Mouse (Mus musculus) WW6 (cell line): Measurements from ENCODE around the gene Iqcb1.
"Not testable (repeated sequence)": the region's sequence is repeated elsewhere in the genome, so short reads cannot be mapped to it uniquely, and the experiment has no call there.

Source experiments
- DNase-seq: peaks from one replicate; pipeline ENCODE4 v3.0.0-alpha.2; 2013; ENCODE audit warnings: low read depth, low spot score

The Iqcb1 gene

DNA sequence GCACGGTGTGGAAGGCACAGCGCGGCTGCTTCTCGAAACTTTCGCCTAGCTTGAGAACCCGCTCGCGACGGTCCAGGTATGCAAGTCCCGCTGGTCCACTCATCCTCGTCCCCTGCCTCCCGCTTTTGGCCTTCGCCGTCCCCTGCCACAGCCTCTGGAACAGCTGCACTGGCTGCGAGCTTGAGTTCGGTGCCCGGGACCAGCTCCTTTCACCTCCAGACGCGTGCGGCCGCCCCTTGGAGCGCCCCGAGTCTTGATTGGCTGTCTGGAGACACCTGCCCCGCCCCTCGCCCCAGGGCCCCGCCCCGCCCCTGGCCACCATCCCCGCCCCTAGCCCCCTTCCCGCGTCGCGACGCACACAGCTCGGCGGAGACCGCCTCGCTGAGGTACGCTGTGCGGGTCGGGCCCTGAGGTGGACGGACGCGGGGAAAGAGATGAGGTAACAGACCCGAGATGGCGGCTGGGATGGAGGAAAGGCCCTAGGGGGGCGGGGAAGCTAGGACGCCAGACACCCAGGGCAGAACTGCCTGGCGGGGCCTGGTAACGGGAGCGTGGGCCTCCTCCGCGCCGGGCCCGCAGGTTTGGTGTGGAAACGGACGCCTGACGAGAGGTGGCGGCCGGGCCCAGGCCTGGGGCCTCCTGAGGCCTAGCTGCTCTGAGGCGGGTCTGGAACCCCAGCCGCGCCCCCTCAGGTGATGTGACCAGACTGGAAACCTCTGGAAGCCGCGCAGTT is at the start of gene Iqcb1:
Gene Iqcb1 (plus strand): TSS at position 332 of the 733 bp plus-strand sequence.
- DNase-seq = peak; percentile 50

DNA sequence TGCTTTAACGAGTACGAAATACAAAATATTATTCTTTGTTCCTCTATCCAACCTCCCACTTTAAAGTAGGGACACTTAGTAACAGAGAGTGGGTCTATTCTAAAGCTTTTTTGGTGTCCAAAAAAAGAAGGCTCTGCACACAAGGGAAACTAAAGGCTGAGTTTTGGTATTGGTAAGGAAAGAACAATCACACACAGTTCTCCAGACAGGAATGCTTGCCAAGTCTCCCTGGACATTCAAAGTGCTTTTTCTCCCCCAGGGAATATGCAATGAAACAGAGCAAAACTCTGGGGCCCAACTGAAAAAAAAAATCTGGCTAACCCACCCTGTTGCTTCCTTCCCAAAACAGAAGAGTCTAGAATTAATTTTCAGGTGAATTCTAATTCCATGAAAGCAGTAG is 44.0 kb upstream of the Iqcb1 start:
- no peak for DNase-seq

DNA sequence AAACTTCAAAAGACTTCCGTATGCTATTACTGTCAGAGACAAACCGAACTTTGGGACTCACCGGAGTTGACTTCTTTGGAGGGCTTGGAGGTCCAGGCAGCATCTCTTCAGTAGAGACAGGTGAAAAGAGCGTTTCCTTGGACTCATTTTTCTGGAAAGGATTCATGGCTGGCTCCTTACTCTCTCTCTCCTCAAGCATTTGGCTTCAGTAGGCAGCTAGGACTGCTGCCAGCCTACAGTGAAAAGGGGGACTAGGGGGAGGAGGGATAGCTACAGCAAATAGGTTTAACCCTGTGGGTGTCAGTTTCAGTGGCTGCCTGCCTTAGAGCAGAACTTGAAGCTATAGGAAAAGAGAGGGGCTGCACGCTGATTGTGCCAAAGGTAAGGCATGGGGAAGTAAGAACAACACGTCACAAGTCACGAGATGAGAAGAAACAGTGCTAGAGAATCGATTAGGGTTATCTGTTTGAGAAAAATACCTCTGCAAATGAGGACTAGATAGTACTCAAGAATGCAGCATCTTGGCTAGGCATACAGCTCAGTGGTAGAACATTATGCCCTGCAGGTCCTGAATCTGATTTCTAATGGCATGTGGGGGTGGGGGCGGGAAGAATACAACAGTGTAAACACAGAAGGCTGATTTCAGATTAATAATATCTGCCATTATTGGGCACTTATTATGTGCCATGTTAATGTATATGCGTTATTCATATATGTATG is 43.4 kb upstream of the Iqcb1 start, which contains the start of gene Slc15a2:
Gene Slc15a2 (minus strand): TSS at position 369 of the 720 bp plus-strand sequence.
- no peak for DNase-seq

DNA sequence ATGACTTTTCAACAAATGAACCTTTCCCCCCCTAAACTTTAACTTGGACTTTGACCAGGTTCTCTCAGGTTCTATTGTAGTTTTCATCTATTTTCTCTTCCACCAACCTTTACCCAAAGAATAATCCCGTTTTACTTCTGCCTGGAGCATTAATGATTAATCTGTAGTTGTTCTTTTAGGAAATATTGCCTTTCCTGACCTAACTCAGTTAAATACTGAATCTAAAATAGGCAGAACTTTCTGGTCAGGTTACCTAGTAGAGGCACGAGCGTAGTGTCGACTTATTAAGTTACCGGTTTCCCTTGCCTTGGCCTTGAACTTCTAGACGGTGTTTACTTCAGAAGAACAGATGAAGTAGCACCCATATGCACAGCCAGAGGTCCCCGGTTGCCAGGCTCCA is 41.7 kb upstream of the Iqcb1 start:
- DNase-seq = no peak

DNA sequence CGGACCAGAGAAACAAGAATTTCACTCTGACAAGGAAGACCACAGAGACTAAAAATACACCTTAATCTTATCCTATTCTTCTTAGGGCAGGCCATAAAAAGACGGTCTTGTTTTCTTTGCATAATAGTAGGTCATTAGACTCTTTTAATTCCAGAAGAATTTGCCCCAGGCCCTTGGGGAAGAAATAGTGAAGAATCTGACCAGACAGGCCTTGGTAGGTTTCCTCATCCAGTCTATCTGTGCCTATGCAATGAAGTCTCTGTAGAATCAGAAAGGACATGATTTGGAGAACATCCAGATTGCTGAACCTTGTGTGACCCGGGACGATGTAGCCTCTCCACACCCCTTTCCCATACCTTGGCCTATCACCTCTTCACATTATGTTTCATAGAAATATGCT is 38.0 kb upstream of the Iqcb1 start:
- no peak for DNase-seq

DNA sequence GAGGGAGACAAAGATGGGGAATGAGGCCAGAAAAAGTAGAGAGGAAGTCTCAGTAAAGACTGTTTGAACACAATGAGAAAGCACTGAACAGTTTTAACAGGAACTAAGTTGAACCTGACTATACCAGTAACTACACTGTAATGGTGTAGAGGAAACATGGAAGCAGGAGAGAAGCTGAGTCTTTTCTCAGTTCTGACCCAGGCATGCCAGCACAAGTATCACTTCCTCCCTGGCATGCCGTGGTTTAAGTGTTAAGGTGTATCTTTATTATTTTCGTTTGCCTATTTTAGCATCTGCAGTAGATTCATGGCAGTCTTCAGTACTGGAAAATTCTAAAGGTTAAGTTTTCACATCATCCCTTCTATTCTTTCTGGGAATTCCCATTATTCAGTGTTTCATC is 33.2 kb upstream of the Iqcb1 start:
- DNase-seq = no peak

DNA sequence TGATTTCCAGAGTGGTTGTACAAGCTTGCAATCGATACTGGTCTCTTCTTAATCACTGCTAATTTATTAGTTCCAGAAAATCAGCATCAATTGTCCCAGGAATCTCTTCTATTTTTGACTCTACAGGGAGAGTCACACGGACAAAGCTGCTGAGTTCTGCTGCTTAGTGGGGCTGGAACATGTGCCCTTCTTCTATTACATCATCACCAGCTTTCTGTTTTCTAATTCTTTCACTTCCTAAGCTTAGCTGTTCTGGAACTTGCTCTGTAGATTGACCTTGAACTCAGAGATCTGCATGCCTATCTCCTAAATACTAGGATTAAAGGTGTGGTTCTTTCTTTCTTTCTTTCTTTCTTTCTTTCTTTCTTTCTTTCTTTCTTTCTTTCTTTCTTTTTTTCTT is 29.9 kb upstream of the Iqcb1 start:
- DNase-seq = no peak

DNA sequence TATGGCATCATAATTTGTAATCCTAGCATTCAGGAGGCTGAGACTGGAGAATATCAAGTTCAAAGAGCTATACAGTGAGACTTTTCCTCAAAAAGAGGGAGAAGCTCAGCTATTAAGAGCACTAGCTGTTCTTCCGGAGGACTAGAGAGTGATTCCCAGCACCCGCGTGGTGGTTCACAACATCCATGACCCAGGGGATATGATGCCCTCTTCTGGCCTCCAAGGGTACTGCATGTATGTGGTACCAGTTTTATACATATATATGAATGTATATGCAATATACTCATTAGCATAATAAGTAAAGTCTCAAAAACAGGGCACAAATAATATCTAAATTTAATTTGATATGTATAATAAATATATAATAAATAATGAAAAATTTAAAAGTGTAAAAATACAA is 25.8 kb upstream of the Iqcb1 start:
- DNase-seq = no peak

DNA sequence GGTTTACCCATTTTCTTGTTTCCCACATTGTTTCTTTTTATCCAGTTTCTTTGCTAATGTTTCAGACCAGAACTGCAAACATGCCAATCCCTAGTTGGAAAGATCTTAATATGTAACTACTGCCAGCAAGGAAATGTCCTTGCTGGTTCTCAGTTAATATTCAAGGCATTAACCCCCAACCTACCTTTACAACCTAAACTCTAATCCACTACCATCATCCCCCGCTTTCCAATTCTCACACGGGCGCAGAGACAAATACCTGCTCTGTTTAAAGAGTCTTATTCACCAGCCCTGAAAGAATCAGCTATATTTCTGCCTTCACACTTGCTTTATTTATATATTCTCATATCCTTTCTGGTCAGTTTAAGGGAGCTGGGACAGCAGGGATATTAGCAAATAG is 19.6 kb upstream of the Iqcb1 start:
- DNase-seq = no peak

DNA sequence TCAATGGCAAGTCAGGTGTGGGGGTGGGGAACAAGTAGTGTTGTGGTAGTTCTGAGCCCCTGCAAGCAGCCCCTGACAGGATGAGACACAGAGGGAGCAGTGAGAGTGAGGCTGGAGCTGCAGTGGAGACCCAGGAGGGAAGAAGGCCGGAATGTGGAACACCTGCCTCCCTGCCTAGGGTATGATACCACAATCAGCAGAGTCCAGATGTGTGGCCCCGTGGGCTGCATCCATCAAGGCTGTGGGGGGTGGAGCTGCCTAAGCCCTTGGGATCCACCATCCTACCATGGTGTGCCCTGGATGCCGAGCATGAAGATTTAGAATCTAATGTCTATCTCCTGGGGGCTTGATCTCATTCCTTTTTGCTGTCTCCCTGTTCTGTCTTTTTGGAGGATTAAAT is 14.5 kb upstream of the Iqcb1 start:
- no peak for DNase-seq

DNA sequence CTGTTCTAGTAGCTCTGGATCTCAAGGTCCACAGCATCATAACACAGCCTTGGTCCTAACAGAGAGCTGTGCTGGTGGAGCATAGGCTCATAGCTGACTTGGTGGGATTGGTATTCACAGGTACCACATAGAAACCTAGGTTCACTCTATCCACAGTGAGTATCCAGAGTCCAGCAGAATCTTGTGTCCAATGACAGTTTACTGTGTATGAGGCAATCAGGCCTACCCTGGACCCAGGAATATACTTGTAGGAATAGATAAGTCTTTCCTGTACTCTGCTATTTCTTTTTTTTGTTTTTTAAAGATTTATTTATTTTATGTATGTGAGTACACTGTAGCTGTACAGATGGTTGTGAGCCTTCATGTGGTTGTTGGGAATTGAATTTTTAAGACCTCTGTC is 11.3 kb upstream of the Iqcb1 start:
- DNase-seq = no peak

DNA sequence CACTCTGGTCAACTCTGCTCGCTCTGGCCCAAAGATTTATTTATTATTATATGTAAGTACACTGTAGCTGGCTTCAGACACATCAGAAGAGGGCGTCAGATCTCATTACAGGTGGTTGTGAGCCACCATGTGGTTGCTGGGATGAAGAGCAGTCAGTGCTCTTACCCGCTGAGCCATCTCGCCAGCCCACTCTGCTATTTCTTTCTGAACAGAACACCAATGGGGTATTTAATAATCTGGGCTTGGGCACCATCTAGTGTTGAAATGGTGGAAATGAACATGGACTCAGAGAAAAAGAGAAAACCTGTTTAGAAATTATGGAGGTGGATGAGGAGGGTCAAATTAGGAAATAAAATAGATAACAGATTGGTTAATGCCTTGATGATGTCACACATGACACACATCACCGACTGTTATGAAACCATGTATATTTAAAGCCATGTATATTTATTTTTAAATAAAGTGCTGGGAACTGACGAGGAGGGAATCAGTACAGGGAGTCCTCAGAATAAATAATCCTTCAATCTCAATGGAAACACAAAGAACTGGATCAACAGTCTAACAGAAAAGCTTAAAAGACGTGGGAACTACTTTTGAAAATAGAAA is 10.8 kb upstream of the Iqcb1 start:
- peak; percentile 39 for DNase-seq

DNA sequence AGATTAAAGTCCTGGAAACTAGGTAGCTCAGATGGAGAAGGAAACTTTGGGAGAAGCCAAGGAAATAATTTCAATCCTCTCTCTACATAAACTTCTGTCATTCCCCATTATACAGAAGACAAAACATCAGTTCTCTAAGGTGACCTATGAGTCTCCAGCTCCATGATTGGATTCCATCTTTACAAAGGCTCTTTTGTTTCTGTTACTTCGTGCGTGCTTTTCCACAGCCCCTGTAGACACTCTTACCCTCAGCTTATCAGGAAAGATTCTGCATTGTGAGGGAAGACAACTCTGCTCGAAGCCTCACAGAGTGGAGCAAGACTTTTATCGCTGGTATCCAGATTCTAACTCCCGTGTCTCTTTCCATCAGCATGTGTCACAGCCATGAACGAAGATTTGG is 8.2 kb upstream of the Iqcb1 start:
- no peak for DNase-seq

DNA sequence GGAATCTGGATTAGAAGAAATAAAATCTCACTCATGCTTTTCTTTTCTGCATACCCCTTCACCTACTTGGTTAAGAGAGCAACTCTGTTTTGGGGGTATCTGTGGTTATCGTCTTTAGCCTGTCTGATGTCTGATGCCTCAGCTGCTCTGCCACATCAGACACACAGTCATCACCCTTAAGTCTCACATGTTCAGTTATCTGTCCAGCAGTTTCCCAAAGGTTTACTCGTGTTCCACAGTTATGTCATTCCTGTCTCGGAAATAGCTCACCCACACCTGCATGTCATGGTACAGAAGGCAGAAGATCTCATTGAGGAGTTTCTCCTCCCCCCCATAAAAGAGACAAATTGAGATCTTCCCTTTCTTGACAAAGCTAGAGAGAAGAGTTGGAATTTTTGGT is 7.4 kb upstream of the Iqcb1 start:
- no peak for DNase-seq

DNA sequence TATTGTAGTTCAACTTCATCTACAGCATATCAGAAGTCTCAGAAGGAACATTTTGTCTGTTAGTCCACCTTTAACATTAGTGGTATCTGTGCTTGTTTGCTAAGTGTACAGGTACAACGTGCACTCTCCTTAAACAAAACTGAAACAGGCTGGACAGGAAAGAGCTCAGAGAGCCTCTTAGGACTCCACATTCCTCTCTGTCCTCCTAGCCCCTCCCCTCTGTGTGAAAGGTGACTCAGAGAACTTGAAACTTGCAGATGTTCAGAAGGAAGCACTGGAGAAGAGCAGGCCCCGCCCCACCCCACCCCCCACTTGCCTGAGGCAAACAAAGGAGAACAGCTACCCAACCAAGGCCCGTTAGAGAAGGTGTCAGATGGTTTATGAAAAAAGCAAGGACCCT is 6.7 kb upstream of the Iqcb1 start:
- peak; percentile 58 for DNase-seq

DNA sequence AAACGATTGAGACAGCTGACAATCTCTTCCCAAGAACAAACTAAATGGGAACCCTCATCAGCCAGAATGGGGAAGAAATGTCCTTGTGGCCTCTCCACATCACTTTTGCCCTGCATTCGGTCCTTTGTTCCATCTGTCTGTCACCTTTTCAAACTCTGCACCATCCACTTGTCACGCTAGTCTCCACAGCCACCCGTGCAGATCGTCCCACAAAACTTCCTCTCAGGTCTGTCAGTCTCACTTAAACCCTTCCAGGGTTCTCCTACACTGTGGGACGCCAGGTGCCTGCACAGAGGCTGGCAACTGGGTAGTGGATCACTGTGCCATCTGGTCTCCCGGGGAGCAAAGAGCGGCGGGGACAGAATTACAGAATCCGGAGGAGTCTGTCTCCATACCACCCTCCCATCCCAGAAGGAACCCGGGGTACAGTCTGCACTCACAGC is 553 bp upstream of the Iqcb1 start:
- no peak for DNase-seq

DNA sequence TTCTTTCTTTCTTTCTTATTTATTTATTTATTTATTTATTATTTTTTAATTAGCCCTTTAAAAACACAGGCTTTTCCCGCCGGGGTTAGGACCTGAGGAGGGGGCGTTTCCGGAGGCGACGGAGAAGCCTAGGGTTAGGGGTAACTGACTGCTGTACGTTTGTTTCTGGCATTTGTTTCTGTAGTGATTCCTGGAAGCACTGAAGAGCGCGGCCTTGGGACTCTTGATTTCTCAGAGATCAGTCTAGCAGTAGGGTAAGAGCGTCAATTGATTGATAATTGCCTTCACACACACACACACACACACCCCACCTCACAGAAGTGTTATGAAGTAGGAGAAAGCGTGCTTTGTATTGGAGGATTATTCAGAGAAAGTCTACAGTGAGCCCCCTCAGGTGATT is 635 bp downstream of the Iqcb1 start:
- no peak for DNase-seq

DNA sequence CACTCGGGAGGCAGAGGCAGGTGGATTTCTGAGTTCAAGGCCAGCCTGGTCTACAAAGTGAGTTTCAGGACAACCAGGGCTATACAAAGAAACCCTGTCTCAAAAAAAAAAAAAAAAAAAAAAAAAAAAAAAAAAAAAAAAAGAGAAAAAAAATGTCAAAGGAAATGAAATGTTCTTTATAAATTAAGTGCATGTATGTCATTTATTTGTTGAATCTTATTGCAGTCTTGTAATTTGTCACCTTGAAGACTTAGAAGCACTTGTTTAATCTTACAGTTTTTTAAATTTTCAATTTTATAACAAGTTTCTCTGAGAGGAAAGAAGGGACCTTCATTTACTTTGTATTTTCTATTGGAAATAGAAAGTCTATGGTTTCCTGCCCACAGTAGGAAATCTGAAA is 18.7 kb downstream of the Iqcb1 start:
- DNase-seq = not testable (repeated sequence)

DNA sequence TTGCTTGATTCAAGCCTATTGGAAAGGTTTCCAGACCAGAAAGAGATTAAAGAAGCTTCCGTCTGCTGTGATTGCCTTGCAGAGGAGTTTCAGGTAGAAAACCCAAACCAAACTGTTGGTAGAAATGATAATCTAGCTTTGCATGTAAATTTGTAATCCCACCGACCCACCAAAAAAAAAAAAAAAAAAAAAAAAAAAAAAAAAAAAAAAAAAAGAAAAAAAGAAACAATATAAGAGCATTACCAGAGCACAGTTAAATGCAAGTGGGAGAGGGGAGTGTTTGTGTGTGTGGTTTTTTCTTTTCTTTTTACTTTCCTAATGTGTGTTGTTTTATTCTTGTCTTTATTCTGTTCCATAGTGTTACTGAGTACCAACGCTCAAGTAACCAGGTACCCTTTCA is 23.0 kb downstream of the Iqcb1 start:
- DNase-seq = no peak

DNA sequence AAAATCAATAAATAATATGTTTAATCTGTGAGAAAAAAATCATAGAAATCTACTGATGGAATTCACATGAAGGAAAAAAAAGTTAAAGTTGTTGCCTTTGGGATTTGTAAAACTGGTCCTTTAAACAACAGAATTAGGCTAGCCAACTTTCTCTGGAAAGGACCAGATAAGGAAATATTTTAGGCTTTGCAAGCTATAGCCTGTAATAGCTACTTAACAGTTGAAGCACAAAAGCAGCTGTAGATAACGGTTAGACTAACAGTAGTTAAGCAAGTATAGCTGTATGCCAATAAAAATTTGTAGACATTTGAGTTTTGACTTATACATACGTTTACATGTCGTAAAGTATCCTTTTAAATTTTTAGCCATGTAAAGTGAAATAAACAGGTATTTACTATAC is 35.4 kb downstream of the Iqcb1 start:
- no peak for DNase-seq

DNA sequence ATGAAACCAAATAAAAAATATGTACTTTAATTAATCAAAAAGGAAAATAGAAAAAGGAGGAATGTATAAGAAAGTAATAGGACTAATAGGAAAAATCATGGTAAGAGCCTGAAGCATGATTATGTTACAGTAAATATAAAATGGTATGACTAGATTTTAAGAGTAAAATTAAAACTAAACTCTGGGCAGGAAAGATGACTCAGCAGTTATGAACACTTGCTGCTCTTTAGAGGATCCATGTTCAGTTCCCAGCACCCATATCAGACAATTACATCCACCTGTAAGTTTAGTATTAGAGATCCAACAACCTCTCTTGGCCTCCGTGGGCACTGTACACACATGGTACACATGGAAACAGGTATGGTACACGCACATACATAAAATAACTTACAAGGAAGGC is 41.3 kb downstream of the Iqcb1 start:
- DNase-seq = no peak

DNA sequence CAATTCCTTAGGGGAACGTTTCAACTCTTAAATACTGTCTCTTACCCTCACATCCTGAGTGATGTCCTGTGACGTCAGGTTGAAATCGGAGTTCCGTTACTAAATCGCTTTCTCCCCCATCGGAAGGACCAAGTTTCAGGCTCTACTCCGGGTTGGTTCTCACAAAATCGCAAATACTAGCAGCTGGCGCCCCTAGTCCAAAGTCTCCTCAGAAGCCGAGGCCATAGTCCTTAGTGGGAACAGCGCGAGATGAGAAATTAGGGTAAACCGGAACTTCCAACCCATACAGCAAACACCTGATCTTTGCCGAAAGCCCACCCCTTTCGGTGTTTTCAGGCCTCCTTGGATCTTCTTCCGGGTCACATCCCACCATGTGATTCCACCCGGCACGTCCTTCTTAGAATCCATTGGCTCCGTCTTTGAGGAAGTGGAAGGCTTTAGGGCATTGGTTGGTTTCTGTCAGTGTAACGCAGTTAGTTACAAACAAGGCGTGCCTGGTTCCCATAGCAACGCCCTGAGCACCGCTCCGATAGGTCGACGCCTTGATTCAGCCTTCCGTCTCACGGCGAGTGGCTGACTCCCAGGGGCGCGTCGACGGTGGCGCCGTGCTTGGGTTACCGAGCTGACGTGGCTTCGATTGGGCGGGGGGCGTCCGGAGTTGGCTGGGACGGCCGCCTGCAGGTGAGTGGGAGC is 46.5 kb downstream of the Iqcb1 start, which contains the start of the genes Eaf2 and Golgb1:
Gene Eaf2 (minus strand): TSS at position 421 of the 693 bp plus-strand sequence.
Gene Golgb1 (plus strand): TSS at position 558 of the 693 bp plus-strand sequence.
- DNase-seq = peak; percentile 99
